8 mouse cellular contexts compared by ENCODE assay signal in the genomic region with DNA sequence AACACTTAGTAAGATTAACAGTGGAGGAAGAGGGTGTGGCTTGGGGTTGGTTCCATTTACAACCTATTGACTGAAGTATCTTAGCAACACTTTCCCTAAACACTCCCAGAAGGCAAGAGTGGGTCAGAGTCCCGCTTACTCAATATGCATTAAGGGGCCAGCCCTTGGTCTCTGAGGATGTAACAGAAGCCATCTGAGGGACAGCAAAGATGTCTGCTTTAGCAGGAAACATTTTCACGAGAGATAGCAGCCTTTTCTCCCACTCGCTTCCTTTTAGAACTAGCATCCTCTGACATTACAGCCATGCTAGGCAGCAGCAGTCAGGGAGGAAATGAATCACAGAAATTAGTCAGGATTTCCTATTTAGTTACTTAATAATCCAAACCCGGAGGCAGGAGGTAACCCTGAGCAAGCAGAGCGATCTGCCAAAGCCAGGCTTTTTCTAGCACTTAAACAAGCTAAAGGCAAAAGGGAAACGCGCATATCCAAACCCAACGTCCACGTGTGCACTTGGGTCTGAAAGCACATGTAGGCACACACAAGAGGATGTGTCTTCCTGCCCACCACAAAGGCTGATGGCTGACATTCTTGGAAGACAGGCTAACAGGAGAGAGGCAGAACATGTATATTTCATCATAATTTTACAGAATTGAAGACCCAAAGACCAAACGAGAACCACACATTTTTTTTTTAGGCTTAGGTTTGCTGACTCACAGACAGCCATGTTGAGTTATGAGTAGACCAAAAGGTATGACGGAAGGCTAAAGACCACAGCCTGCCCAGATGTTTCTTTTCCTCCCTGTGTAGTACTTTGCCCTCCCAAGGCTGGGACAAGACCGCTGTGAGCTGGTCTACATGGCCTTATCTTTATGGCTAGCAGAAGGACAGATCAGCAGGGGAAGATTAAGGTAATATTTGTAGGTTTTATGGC. TPM values are rescaled to one million over a fixed set of nuclear protein-coding genes. Genes with fewer than 3 reads are reported as not detected.
DNase-seq lines count a peak whose midpoint lies in the region; ATAC-seq lines count a peak whose summit lies in the region.

No protein-coding gene starts in this region.

- H3K4me1 ChIP-seq in neural tube, embryonic 11.5 days (ENCODE audit: control insufficient read depth, insufficient read depth, low read length) = no peaks in the 10 kb centered on the region

- no peaks in the 10 kb centered on the region for H3K9me3 ChIP-seq in neural tube, embryonic 11.5 days (ENCODE audit: control insufficient read depth, low read length)

- no peaks in the 10 kb centered on the region for H3K36me3 ChIP-seq in neural tube, embryonic 11.5 days (ENCODE audit: control insufficient read depth, insufficient read depth, low read length)

- WGBS in neural tube, embryonic 11.5 days = 66% methylated on average over 12 of the region's 12 CpGs

- H3K27ac ChIP-seq in neural tube, embryonic 11.5 days (ENCODE audit: low read depth, low read length) = no peak overlapping the region

- H3K9ac ChIP-seq in neural tube, embryonic 11.5 days (ENCODE audit: low read length) = no peak overlapping the region

- no peak overlapping the region for H3K4me3 ChIP-seq in neural tube, embryonic 11.5 days (ENCODE audit: low read depth, low read length)

- H3K27me3 ChIP-seq in neural tube, embryonic 11.5 days (ENCODE audit: control insufficient read depth, insufficient read depth, low read length) = no peaks in the 10 kb centered on the region

- H3K4me2 ChIP-seq in neural tube, embryonic 11.5 days (ENCODE audit: low read depth) = no peak overlapping the region

- ATAC-seq in neural tube, embryonic 11.5 days (ENCODE audit: insufficient read depth, low FRiP score, low TSS enrichment) = no peak

- DNase-seq in neural tube, embryonic 11.5 days (ENCODE audit: low spot score) = peak; percentile 32
- DNase-seq in neural tube, embryonic 10.5 days (ENCODE audit: extremely low spot score, low spot score) = no peak
- DNase-seq in adipocyte (ENCODE audit: low spot score) = peak; percentile 71
- DNase-seq in forelimb bud, embryonic 11.5 days (ENCODE audit: low read depth, low spot score) = peak; percentile 46
- DNase-seq in kidney, adult 9 months = peak; percentile 79
- peak; percentile 62 for DNase-seq in lung, postnatal 25 days (ENCODE audit: low spot score)
- no peak for DNase-seq in cerebellum, adult 8-10 months
- no peak for DNase-seq in layer of hippocampus, adult 9-11 months

RNA-seq across cellular contexts. Expression of gene Gm10322, which starts 37.7 kb away (rescaled TPM):
- not detected in 2 replicates for polyA plus RNA-seq in neural tube, embryonic 11.5 days (2014; fragmentation: Nextera tagmentation; extraction: Ambion mirVana)

RNA-seq across cellular contexts. Expression of gene Mcu, which starts 38.4 kb away (rescaled TPM):
- 26.2 and 26.9 TPM in 2 replicates for polyA plus RNA-seq in neural tube, embryonic 11.5 days (2014; fragmentation: Nextera tagmentation; extraction: Ambion mirVana)

Comparison
In these comparisons a context has a peak if more than half of its experiments do, and no peak if none do; other contexts are left out.
1. DNase-seq: peak in neural tube, embryonic 11.5 days (single experiment), adipocyte (single experiment), forelimb bud, embryonic 11.5 days (single experiment), kidney, adult 9 months (single experiment) and lung, postnatal 25 days (single experiment); none in neural tube, embryonic 10.5 days (single experiment), cerebellum, adult 8-10 months (single experiment) and layer of hippocampus, adult 9-11 months (single experiment).